Mouse (Mus musculus): ENCODE measurements around the gene Myt1l.

The Myt1l gene

DNA sequence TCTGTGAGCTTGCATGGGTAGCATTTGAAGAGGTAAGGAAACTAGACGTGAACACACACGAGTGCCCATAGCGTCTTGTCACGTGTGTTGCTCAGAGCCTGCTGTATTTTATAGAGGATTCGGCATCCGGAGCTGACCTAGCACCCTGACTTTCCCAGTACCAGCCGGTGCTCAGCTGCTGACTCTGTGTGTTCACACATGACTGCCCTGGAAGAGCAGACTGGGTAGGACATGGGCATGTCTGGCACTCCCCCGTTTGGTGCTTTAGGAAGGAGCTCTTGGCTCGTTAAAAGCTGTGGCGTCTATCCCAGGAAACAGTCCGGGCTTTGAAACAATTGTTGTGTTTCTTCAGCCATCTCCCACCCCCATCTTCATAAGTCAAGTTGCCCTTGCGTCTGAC lies 428.8 kb downstream of the Myt1l start:
- DNase-seq (ENCODE audit: low read depth, low spot score): no peak

DNA sequence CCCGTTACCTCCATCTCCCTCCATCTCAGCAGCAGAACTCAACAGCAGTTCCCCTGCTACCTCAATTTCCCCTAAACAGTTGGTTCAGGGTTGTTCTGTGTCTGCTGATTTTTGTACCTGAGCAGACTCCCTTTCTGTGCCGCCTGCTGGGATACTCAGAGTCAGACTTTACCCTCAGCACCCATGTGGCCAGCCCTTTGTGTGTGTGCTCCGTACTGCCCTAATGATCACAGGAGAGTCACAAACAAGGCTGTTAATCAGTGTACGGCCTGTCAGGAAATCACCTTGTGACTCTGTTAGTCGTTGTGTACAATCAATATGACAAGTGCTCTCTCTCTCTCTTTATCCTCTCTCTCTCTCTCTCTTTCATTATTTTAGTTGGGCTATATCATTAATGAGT lies 430.5 kb downstream of the Myt1l start:
- DNase-seq (ENCODE audit: low read depth, low spot score): no peak

DNA sequence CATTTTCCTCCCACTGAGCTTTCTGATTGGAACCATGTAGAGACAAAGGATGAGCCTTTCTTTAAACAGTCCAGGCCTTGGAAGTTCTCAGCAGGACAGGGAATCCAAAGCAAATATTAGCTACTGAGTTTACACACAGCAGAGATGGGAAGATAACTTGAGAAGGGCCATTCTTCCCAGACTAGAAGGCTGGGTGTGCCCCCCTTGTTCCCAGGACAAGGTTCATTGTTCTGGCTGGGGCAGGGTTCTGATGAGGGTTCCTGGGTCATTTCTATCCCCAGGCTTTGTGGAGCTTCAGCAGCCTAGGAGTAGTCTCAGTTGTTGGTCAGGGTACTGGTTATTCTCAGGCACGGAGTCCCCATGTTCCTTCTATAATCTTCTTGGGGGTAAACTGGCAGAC lies 432.9 kb downstream of the Myt1l start:
- DNase-seq (ENCODE audit: low read depth, low spot score): no peak

DNA sequence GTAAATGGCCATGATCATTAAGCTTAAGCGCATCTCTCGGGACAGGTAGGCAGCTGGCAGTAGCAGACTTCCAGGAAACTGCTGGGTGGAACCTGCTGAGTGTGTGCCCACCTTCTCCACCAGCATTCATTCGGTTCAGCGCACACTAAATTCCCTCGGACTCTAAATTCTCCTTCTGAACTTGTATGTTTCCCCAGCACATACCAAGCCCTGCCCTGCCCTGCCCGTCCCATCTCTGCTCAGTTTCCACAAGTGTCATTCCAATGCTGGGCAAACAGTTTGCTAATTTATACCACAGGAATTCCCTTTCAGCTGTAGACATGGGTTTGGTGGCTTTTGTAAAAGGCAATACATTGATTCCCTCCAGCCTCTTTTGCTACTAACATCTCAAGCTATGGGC lies 436.8 kb downstream of the Myt1l start:
- no peak for DNase-seq (ENCODE audit: low read depth, low spot score)

DNA sequence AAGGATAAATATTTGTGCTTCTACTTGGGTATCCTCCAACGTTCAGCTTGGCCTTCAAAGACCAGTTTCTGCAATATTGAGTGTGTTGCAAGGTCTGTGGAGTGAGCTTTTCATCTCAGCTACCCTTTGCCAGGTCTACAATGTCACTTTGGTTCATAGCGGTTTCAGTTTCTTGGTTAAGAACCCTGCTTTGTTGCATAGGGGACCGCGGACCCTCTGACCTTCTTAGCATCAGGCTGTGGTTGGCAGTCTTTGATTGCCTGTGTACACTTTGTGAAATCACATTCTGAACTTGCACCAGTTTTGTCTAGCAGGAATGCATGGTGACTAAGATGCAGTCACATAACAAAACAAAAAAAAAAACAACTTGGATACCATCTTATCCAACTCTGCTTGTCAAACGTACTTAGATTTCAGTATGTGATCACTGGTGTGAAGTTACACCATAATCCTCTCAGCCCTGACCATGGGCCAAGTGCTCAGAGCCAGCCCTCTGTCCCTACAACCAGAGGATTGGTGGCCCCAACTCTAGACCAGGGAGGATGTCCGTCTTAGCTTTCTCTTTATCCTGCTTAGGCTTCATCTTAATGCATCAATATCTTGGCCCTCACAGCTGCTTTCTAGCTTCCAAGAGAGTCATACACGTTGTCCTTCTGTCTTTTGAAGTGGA lies 443.7 kb downstream of the Myt1l start:
- no peak for DNase-seq (ENCODE audit: low read depth, low spot score)

DNA sequence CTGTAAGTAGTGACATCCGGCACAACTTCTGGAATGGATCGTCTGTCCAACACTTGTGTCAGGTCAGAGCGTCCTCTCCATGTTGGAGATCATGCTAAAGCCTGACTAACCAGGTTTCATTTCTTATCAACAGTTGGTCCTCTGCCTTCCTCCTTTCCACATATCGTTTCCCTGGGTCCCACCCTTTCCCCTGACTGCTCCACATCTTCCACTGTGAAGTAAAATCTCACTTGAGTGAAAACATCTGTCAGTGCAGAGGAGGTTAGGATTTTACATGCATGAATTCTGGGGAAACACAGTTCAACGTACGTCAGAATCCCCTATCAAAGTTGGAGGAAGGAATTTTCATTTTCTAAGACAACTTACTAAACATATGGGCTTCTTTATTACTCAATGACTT lies 444.3 kb downstream of the Myt1l start:
- no peak for DNase-seq (ENCODE audit: low read depth, low spot score)

Data from WW6 (cell line).